Mouse (Mus musculus): ENCODE results near the gene Abhd14a. TPM values are rescaled to one million over a fixed set of nuclear protein-coding genes. Genes with fewer than 3 reads are reported as not detected.

Gene Abhd14a
- polyA plus RNA-seq, 1 experiment from 2014 or later: 51.9 TPM

Other genes starting within 250 kb of the Abhd14a start
- gene Ppm1m, start 247.9 kb downstream of the Abhd14a start, polyA plus RNA-seq (2014; fragmentation: Nextera tagmentation; extraction: Ambion mirVana): 10.3 and 10.7 TPM in 2 replicates
- 57.5 and 64.7 TPM in 2 replicates for gene Twf2, start 244.6 kb downstream of the Abhd14a start, polyA plus RNA-seq (2014; fragmentation: Nextera tagmentation; extraction: Ambion mirVana)
- not detected in 2 replicates for gene Tlr9, start 225.1 kb downstream of the Abhd14a start, polyA plus RNA-seq (2014; fragmentation: Nextera tagmentation; extraction: Ambion mirVana)
- gene Alas1, start 199.0 kb downstream of the Abhd14a start, polyA plus RNA-seq (2014; fragmentation: Nextera tagmentation; extraction: Ambion mirVana): 91.5 and 110 TPM in 2 replicates
- 11.8 and 12.1 TPM in 2 replicates for gene Poc1a, start 166.6 kb downstream of the Abhd14a start, polyA plus RNA-seq (2014; fragmentation: Nextera tagmentation; extraction: Ambion mirVana)
- gene Dusp7, start 79.0 kb downstream of the Abhd14a start, polyA plus RNA-seq (2014; fragmentation: Nextera tagmentation; extraction: Ambion mirVana): 10.2 and 11.3 TPM in 2 replicates
- 718 and 924 TPM in 2 replicates for gene Rpl29, start 18.2 kb downstream of the Abhd14a start, polyA plus RNA-seq (2014; fragmentation: Nextera tagmentation; extraction: Ambion mirVana)
- 29.4 and 36.8 TPM in 2 replicates for gene Acy1, start 9.4 kb downstream of the Abhd14a start, polyA plus RNA-seq (2014; fragmentation: Nextera tagmentation; extraction: Ambion mirVana)
- 5.5 and 5.9 TPM in 2 replicates for gene Abhd14b, start 219 bp downstream of the Abhd14a start, polyA plus RNA-seq (2014; fragmentation: Nextera tagmentation; extraction: Ambion mirVana)
- gene Pcbp4, start 5.6 kb upstream of the Abhd14a start, polyA plus RNA-seq (2014; fragmentation: Nextera tagmentation; extraction: Ambion mirVana): 199 and 226 TPM in 2 replicates
- 0.56 and 0.89 TPM in 2 replicates for gene Gpr62, start 18.3 kb upstream of the Abhd14a start, polyA plus RNA-seq (2014; fragmentation: Nextera tagmentation; extraction: Ambion mirVana)
- 45.6 and 48.9 TPM in 2 replicates for gene Rrp9, start 28.3 kb upstream of the Abhd14a start, polyA plus RNA-seq (2014; fragmentation: Nextera tagmentation; extraction: Ambion mirVana)
- gene Parp3, start 29.3 kb upstream of the Abhd14a start, polyA plus RNA-seq (2014; fragmentation: Nextera tagmentation; extraction: Ambion mirVana): 0.63 and 0.72 TPM in 2 replicates
- gene Iqcf1, start 52.3 kb upstream of the Abhd14a start, polyA plus RNA-seq (2014; fragmentation: Nextera tagmentation; extraction: Ambion mirVana): not detected in 2 replicates
- not detected in 2 replicates for gene Iqcf5, start 66.9 kb upstream of the Abhd14a start, polyA plus RNA-seq (2014; fragmentation: Nextera tagmentation; extraction: Ambion mirVana)
- not detected in 2 replicates for gene Iqcf3, start 114.0 kb upstream of the Abhd14a start, polyA plus RNA-seq (2014; fragmentation: Nextera tagmentation; extraction: Ambion mirVana)
- gene Iqcf4, start 123.3 kb upstream of the Abhd14a start, polyA plus RNA-seq (2014; fragmentation: Nextera tagmentation; extraction: Ambion mirVana): not detected in 2 replicates
- not detected in 2 replicates for gene Iqcf6, start 178.9 kb upstream of the Abhd14a start, polyA plus RNA-seq (2014; fragmentation: Nextera tagmentation; extraction: Ambion mirVana)
- gene Grm2, start 208.4 kb upstream of the Abhd14a start, polyA plus RNA-seq (2014; fragmentation: Nextera tagmentation; extraction: Ambion mirVana): 6.7 and 10.4 TPM in 2 replicates
- gene Tex264, start 238.2 kb upstream of the Abhd14a start, polyA plus RNA-seq (2014; fragmentation: Nextera tagmentation; extraction: Ambion mirVana): 41.3 and 52.1 TPM in 2 replicates

All from forebrain, embryonic 14.5 days (tissue).